Mouse (Mus musculus) testis, adult 2 months (tissue): ENCODE measurements around the gene Acad8. TPM values are rescaled to one million over a fixed set of nuclear protein-coding genes. Genes with fewer than 3 reads are reported as not detected.

ENCODE experiments used
- H3K27ac ChIP-seq: fragments of 200-500 bp; 2 replicates; pipeline ENCODE4 v1.5.1; 2012; ENCODE audit warnings: low read depth, low read length; ENCODE audit not compliant: control insufficient read depth, insufficient read depth
- H3K27me3 ChIP-seq: fragments of 200-500 bp; 2 replicates; pipeline ENCODE4 v1.6.1; 2012; ENCODE audit warnings: mild to moderate bottlenecking, low read length, moderate library complexity; ENCODE audit not compliant: control insufficient read depth, insufficient read depth
- H3K36me3 ChIP-seq: fragments of 200-500 bp; 2 replicates; pipeline ENCODE4 v1.6.1; 2012; ENCODE audit warnings: mild to moderate bottlenecking, low read length; ENCODE audit not compliant: control insufficient read depth, insufficient read depth
- H3K4me1 ChIP-seq: fragments of 200-500 bp; 2 replicates; pipeline ENCODE4 v1.6.1; 2012; ENCODE audit warnings: low read length; ENCODE audit not compliant: control insufficient read depth, insufficient read depth
- H3K4me3 ChIP-seq: fragments of 200-500 bp; 2 replicates; pipeline ENCODE4 v1.5.1; 2012; ENCODE audit warnings: low read depth, mild to moderate bottlenecking, low read length, moderate library complexity, mixed read lengths; ENCODE audit not compliant: control insufficient read depth
- CTCF ChIP-seq: fragments of 200-500 bp; IDR thresholded peaks from 2 replicates; pipeline ENCODE4 v1.5.1; 2012; ENCODE audit warnings: low read depth, mild to moderate bottlenecking, inconsistent platforms, low read length, moderate library complexity; ENCODE audit not compliant: control insufficient read depth, insufficient read depth, insufficient replicate concordance
- POLR2A ChIP-seq: fragments of 200-500 bp; IDR thresholded peaks from 2 replicates; pipeline ENCODE4 v1.6.1; 2012; ENCODE audit warnings: low read depth, mild to moderate bottlenecking, inconsistent platforms, low read length, moderate library complexity; ENCODE audit not compliant: control insufficient read depth
- polyA plus RNA-seq: library from polyadenylated mRNA; depleted of rRNA; stranded (reverse); fragments of >200 nt; gene quantifications from 2 replicates; pipeline ENCODE4 v1.2.3, GENCODE M21; 2012

Gene Acad8
- polyA plus RNA-seq, 1 experiment: 14.1 TPM

- TF ChIP-seq POLR2A: no peak
- TF ChIP-seq CTCF: no peak
- H3K4me1 ChIP-seq: no peaks in the 10 kb centered on the region
- no peak overlapping the region for H3K4me3 ChIP-seq
- no peaks in the 10 kb centered on the region for H3K27me3 ChIP-seq
- no peak overlapping the region for H3K27ac ChIP-seq
- H3K36me3 ChIP-seq: no peaks in the 10 kb centered on the region
Measured at GRCm38 (mm10) chr9:27023681-27024080, 24.3 kb upstream of the Acad8 start.

DNA sequence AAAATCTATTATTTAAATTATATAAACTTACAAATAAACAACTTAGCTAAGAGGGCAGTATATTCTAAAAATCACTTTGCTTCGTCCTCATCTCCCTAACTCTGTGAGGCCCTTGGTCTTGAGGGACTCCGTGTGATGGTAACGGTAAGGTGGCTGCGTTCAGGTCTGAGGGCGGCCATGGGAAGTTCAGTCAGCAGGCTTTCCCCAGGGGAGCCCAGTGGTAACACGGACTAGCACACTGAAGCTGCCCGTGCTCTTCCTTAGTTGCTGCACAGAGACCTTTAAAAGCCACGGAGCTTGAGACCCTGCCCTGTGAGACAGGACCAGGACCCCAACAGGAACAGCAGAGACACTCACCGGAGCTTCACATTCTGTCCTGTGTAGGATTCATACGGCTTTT lies 19.6 kb upstream of the Acad8 start:
- H3K27me3 ChIP-seq: no peaks in the 10 kb centered on the region
- no peaks in the 10 kb centered on the region for H3K4me1 ChIP-seq
- H3K27ac ChIP-seq: no peak overlapping the region
- no peak overlapping the region for H3K4me3 ChIP-seq
- TF ChIP-seq CTCF: no peak
- TF ChIP-seq POLR2A: no peak
- no peaks in the 10 kb centered on the region for H3K36me3 ChIP-seq

DNA sequence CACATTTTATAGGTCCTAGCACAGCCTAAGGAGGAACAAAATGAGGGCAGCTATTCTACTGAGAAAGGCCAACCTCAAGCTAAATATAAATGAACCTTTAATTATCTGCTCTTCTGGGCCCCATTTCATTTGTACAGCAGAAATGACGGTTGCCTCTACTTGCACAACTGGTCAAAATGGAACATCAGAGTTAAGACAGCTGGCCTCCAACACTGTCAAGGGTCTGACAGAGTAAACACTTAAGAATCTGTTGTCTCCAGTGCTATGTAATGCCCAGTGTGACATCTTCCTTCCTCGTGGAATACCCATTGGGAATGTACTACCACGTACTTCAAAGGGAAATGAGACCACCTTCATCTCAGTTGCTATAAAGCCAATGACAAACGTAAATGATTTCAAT lies 12.2 kb upstream of the Acad8 start:
- no peak overlapping the region for H3K4me3 ChIP-seq
- no peak overlapping the region for H3K27ac ChIP-seq
- TF ChIP-seq CTCF: no peak
- TF ChIP-seq POLR2A: no peak
- peaks cover 1% of the 10 kb centered on the region; the same call in 1 of the 2 replicates for H3K36me3 ChIP-seq
- H3K27me3 ChIP-seq: no peaks in the 10 kb centered on the region
- H3K4me1 ChIP-seq: no peaks in the 10 kb centered on the region

DNA sequence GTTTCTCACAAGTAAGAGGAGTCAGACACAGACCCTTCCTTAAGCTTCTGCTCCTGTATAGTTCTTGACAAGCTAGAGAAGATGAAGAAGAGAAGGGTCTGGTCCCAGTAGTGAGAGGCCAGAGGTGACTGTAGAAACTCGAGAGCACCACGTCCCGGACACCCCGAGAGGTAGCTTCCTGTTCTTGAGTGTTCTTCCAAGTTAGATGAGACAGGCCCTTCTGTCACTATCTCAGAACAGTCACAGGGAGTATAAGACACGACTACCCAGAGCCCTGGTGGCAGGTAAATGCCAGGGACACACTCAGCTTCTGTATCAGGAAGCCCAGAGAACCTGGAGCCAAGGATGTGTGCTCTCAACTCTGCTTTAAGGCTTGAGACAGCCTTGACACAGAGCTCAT lies 9.9 kb upstream of the Acad8 start:
- TF ChIP-seq CTCF: no peak
- TF ChIP-seq POLR2A: no peak
- H3K36me3 ChIP-seq: peaks cover 4% of the 10 kb centered on the region
- H3K4me3 ChIP-seq: no peak overlapping the region
- no peaks in the 10 kb centered on the region for H3K27me3 ChIP-seq
- H3K27ac ChIP-seq: no peak overlapping the region
- H3K4me1 ChIP-seq: no peaks in the 10 kb centered on the region

- Histone ChIP-seq H3K4me1 (no peaks in the 10 kb centered on the region), H3K27me3 (no peaks in the 10 kb centered on the region), H3K36me3 (peaks cover 7% of the 10 kb centered on the region), H3K27ac (no peak overlapping the region), H3K4me3 (no peak overlapping the region)
- no peak for TF ChIP-seq CTCF
Measured at GRCm38 (mm10) chr9:27006866-27007265, 7.5 kb upstream of the Acad8 start.

DNA sequence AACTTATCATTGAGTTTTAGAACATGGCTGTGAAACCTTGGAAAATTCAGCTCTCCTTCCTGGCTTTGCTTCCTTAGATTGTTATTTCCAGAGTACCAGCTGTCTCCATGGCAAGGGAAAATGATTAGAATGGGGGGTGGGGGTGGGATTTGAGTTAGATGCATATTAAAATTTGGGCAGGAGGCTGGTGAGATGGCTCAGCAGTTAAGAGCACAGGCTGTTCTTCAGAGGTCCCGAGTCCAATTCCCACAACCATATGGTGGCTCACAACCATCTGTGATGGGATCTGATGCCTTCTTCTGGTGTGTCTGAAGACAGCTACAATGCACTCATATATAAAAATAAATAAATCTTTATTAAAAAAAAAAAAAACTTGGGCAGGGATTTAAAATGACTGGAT lies 6.6 kb upstream of the Acad8 start:
- TF ChIP-seq CTCF (no peak), POLR2A (no peak)
- Histone ChIP-seq H3K27ac (no peak overlapping the region), H3K4me1 (no peaks in the 10 kb centered on the region), H3K27me3 (no peaks in the 10 kb centered on the region), H3K36me3 (peaks cover 7% of the 10 kb centered on the region), H3K4me3 (no peak overlapping the region)

DNA sequence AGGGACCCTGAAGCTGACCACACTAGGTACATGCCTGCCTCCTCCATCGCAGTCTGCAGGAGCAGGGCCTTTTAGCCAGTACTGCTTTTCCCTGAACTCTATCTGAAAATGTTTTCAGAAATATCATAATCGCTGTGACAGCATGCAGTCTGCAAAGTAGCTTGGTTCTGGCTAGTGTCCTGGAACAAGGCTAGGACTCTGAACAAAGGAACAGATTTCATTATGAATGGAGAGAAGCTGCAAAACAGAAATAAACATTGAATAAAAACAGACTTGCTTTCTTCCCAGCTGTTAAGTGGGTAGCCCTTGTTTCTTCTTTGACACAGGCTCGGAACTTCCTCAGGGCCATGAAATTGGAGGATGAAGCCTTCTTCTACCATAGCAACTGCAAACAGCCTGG lies 5.9 kb upstream of the Acad8 start:
- H3K4me3 ChIP-seq: no peak overlapping the region
- no peak overlapping the region for H3K27ac ChIP-seq
- TF ChIP-seq CTCF (no peak), POLR2A (no peak)
- H3K27me3 ChIP-seq: no peaks in the 10 kb centered on the region
- no peaks in the 10 kb centered on the region for H3K4me1 ChIP-seq
- H3K36me3 ChIP-seq: peaks cover 7% of the 10 kb centered on the region
